18 mouse cellular contexts compared by ENCODE assay signal in genomic region chr13:99283916-99284315, GRCm38 (mm10).
DNase-seq lines count a peak whose midpoint lies in the region; ATAC-seq and TF ChIP-seq lines count a peak whose summit lies in the region.
"Had no signal": no experiment of that assay in that cellular context is flagged by ENCODE, and none has a peak within 500 bp of the region (broad histone marks: within the 10 kb centered on the region; RNA-seq: fewer than 3 reads in every experiment).

No protein-coding gene starts in this region.

- TF ChIP-seq CTCF in heart, adult 2 months (IDR thresholded peaks at IDR 0.05): no peak

- peak; percentile 87 for DNase-seq in heart, adult 11 months
- no peak for DNase-seq in heart, embryonic 10.5 days (ENCODE audit: low spot score)
- no peak for DNase-seq in cerebellum, adult 8-10 months
- DNase-seq in heart, adult 2 months: no peak
- no peak for DNase-seq in layer of hippocampus, adult 9-10 months (ENCODE audit: low spot score)
- DNase-seq: adrenal gland, adult 8-10 months; kidney, adult 9 months; kidney, postnatal 36 days; liver, embryonic 13.5 days; thymus, postnatal 14 days had no signal

- H3K36me3 ChIP-seq in heart, embryonic 10.5 days: no peaks in the 10 kb centered on the region
- no peaks in the 10 kb centered on the region for H3K36me3 ChIP-seq in forebrain, embryonic 13.5 days (ENCODE audit: poor library complexity, severe bottlenecking)
- no peaks in the 10 kb centered on the region for H3K36me3 ChIP-seq in hindbrain, embryonic 16.5 days (ENCODE audit: control insufficient read depth, insufficient read depth, low read length)
- H3K36me3 ChIP-seq in midbrain, embryonic 16.5 days (ENCODE audit: control insufficient read depth, insufficient read depth, low read length): no peaks in the 10 kb centered on the region
- H3K36me3 ChIP-seq in heart, adult 2 months (ENCODE audit: control insufficient read depth, insufficient read depth, low read length): no peaks in the 10 kb centered on the region
- H3K36me3 ChIP-seq: heart, embryonic 15.5 days; limb, embryonic 12.5 days; liver, embryonic 13.5 days; lung, embryonic 15.5 days had no signal

- no peak overlapping the region for H3K4me3 ChIP-seq in heart, embryonic 10.5 days
- no peak overlapping the region for H3K4me3 ChIP-seq in forebrain, embryonic 13.5 days
- no peak overlapping the region for H3K4me3 ChIP-seq in hindbrain, embryonic 16.5 days (ENCODE audit: low read length)
- no peak overlapping the region for H3K4me3 ChIP-seq in midbrain, embryonic 16.5 days (ENCODE audit: low read depth, low read length)
- H3K4me3 ChIP-seq in heart, adult 2 months: no peak overlapping the region
- H3K4me3 ChIP-seq: erythroblast, embryonic 14.5 days; heart, embryonic 15.5 days; limb, embryonic 12.5 days; liver, embryonic 13.5 days; lung, embryonic 15.5 days; megakaryocyte, embryonic 14.5 days had no signal

- no peak overlapping the region for H3K9ac ChIP-seq in forebrain, embryonic 13.5 days
- H3K9ac ChIP-seq in hindbrain, embryonic 16.5 days (ENCODE audit: low read depth, low read length): no peak overlapping the region
- H3K9ac ChIP-seq in midbrain, embryonic 16.5 days (ENCODE audit: low read depth, low read length): no peak overlapping the region
- no peak overlapping the region for H3K9ac ChIP-seq in heart, adult 2 months (ENCODE audit: low read depth, low read length)
- H3K9ac ChIP-seq: heart, embryonic 15.5 days; limb, embryonic 12.5 days; liver, embryonic 13.5 days; lung, embryonic 15.5 days had no signal

- H3K27me3 ChIP-seq in heart, embryonic 10.5 days (ENCODE audit: insufficient read depth, poor library complexity, severe bottlenecking): no peaks in the 10 kb centered on the region
- H3K27me3 ChIP-seq in forebrain, embryonic 13.5 days: no peaks in the 10 kb centered on the region
- no peaks in the 10 kb centered on the region for H3K27me3 ChIP-seq in hindbrain, embryonic 16.5 days (replicated peaks; ENCODE audit: control insufficient read depth, insufficient read depth, low read length)
- no peaks in the 10 kb centered on the region for H3K27me3 ChIP-seq in midbrain, embryonic 16.5 days (ENCODE audit: control insufficient read depth, insufficient read depth, low read depth, low read length)
- no peaks in the 10 kb centered on the region for H3K27me3 ChIP-seq in heart, adult 2 months (ENCODE audit: control insufficient read depth, insufficient read depth, low read length)
- H3K27me3 ChIP-seq: heart, embryonic 15.5 days; limb, embryonic 12.5 days; liver, embryonic 13.5 days; lung, embryonic 15.5 days had no signal

- intact Hi-C loops in heart, adult 2 months (cut with DNase I): no loop called here

- 0 out of 2 replicates have a peak, but pooled peaks have one; percentile 10 for ATAC-seq in forebrain, embryonic 13.5 days
- ATAC-seq in hindbrain, embryonic 16.5 days: peak; percentile 41
- peak; percentile 52 for ATAC-seq in midbrain, embryonic 16.5 days

- TF ChIP-seq EP300 in heart, adult 2 months (IDR thresholded peaks at IDR 0.05; ENCODE audit: insufficient read depth, low read depth, low read length): no peak

- H3K4me1 ChIP-seq in heart, embryonic 10.5 days: peaks cover 13% of the 10 kb centered on the region; the same call in 1 of the 2 replicates
- peaks cover 15% of the 10 kb centered on the region for H3K4me1 ChIP-seq in forebrain, embryonic 13.5 days
- peaks cover 26% of the 10 kb centered on the region for H3K4me1 ChIP-seq in hindbrain, embryonic 16.5 days (ENCODE audit: control insufficient read depth, insufficient read depth, low read depth, low read length)
- peaks cover 18% of the 10 kb centered on the region for H3K4me1 ChIP-seq in midbrain, embryonic 16.5 days (ENCODE audit: control insufficient read depth, insufficient read depth, low read length)
- peaks cover 2% of the 10 kb centered on the region; the same call in 1 of the 2 replicates for H3K4me1 ChIP-seq in heart, adult 2 months (ENCODE audit: control insufficient read depth, insufficient read depth, low read length)
- H3K4me1 ChIP-seq: limb, embryonic 12.5 days; liver, embryonic 13.5 days; lung, embryonic 15.5 days; megakaryocyte, embryonic 14.5 days had no signal

- WGBS in heart, embryonic 10.5 days: 84% methylated on average over 12 of the region's 12 CpGs
- 77% methylated on average over 12 of the region's 12 CpGs for WGBS in forebrain, embryonic 13.5 days
- 45% methylated on average over 12 of the region's 12 CpGs for WGBS in hindbrain, embryonic 16.5 days
- 40% methylated on average over 12 of the region's 12 CpGs for WGBS in midbrain, embryonic 16.5 days
- 96% methylated on average over 12 of the region's 12 CpGs for WGBS in heart, adult 2 months

- H3K27ac ChIP-seq in heart, embryonic 10.5 days: no peak overlapping the region
- peak overlapping the region; percentile 27; the same call in 1 of the 2 replicates for H3K27ac ChIP-seq in forebrain, embryonic 13.5 days
- H3K27ac ChIP-seq in hindbrain, embryonic 16.5 days (ENCODE audit: low read depth, low read length): peak overlapping the region; percentile 81
- peak overlapping the region; percentile 74 for H3K27ac ChIP-seq in midbrain, embryonic 16.5 days (ENCODE audit: low read length)
- H3K27ac ChIP-seq in heart, adult 2 months: no peak overlapping the region
- H3K27ac ChIP-seq: heart, embryonic 15.5 days; limb, embryonic 12.5 days; liver, embryonic 13.5 days; lung, embryonic 15.5 days had no signal

- H3K4me2 ChIP-seq in forebrain, embryonic 13.5 days: no peak overlapping the region
- peak overlapping the region; percentile 33 for H3K4me2 ChIP-seq in hindbrain, embryonic 16.5 days (ENCODE audit: low read length)
- peak overlapping the region; percentile 20; the same call in 1 of the 2 replicates for H3K4me2 ChIP-seq in midbrain, embryonic 16.5 days (ENCODE audit: low read length)
- H3K4me2 ChIP-seq: heart, embryonic 15.5 days; limb, embryonic 12.5 days; liver, embryonic 13.5 days; lung, embryonic 15.5 days had no signal

- no peaks in the 10 kb centered on the region for H3K9me3 ChIP-seq in heart, embryonic 10.5 days
- no peaks in the 10 kb centered on the region for H3K9me3 ChIP-seq in forebrain, embryonic 13.5 days (replicated peaks)
- H3K9me3 ChIP-seq in hindbrain, embryonic 16.5 days (ENCODE audit: control insufficient read depth, low read length): no peaks in the 10 kb centered on the region
- no peaks in the 10 kb centered on the region for H3K9me3 ChIP-seq in midbrain, embryonic 16.5 days (replicated peaks; ENCODE audit: control insufficient read depth, low read length, poor library complexity, severe bottlenecking)
- H3K9me3 ChIP-seq: heart, embryonic 15.5 days; limb, embryonic 12.5 days; liver, embryonic 13.5 days; lung, embryonic 15.5 days had no signal

- no peaks in the 10 kb centered on the region for H3K79me2 ChIP-seq in heart, adult 2 months (replicated peaks; ENCODE audit: control insufficient read depth, insufficient read depth, low read length)

- no peak for TF ChIP-seq POLR2A in heart, adult 2 months (IDR thresholded peaks at IDR 0.05; ENCODE audit: insufficient read depth, low read depth, low read length)

Comparison
In these comparisons a context has a peak if more than half of its experiments do, and no peak if none do; other contexts are left out.
1. H3K27ac ChIP-seq: peak in forebrain, embryonic 13.5 days (single experiment), hindbrain, embryonic 16.5 days (single experiment) and midbrain, embryonic 16.5 days (single experiment); none in heart, embryonic 10.5 days (single experiment) and heart, adult 2 months (single experiment).
2. Peak in every context shown above with its lines, with median percentiles within 50 percentile points of each other: ATAC-seq.